Mouse (Mus musculus) heart, adult 9 months (tissue): ENCODE measurements around the gene Fgfr2.

Experiments
- DNase-seq, 2 experiments: peaks; one replicate each; pipeline ENCODE4 v3.0.0; 2022; ENCODE audit warnings: low spot score in 2 of 2

Fgfr2 gene

DNA sequence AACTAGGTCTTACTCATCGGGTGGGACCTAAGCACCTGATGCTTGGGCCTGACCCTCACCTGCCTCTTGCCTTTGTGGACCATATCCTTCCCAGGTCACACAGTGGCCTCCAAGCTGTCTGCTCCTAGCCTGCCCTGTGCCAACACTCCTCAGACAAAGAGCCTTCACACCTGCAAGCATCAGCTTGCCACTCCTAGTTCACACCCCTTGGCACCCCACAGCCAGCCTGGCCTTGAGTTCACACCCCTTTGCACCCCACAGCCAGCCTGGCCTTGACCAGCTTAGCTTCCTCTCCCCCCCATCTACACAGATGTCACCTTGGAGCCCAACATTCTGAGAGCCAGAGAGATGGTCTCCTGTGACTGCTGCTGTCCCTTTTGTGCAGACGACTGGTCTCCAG is 319.8 kb downstream of the Fgfr2 start:
- DNase-seq, result no peak

DNA sequence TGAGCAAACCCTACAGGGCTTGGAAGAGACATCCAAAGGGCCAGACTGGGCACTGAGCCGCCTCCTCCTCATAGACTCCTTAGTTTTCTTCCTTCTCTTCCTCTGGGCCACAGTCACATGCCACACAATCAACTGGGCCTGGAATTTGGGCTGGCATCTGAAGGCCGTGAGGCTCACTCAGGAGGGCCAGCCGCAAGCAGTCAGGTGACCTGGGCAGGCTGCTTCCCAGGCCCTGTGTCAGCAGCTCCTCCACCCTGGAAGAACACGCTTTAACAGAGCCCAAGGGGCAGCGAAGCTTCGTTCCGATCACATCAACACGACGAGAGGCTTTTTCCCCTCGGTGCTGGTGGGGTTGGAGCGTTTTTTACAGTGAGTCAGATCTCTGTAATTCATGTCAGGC is 320.5 kb downstream of the Fgfr2 start:
- no peak for DNase-seq

DNA sequence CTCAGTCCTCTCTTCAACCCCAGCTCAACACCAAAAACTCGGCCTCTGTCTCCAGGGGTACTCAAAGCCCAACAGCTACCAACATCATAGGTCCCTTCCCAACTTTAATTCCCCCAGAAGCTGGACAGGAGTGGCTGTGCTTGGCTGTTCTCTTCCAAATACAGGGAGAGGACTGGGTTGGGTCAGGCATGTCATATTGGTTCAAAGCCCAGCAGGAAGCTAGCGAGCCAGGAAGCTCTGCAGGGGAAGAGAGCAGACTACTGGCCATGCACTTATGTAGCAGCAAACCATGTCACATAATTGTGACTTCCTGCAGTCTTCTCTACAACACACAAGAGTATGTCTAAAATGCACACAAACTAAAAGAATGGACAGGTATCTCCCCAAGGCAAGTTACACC is 321.1 kb downstream of the Fgfr2 start:
- no peak for DNase-seq

DNA sequence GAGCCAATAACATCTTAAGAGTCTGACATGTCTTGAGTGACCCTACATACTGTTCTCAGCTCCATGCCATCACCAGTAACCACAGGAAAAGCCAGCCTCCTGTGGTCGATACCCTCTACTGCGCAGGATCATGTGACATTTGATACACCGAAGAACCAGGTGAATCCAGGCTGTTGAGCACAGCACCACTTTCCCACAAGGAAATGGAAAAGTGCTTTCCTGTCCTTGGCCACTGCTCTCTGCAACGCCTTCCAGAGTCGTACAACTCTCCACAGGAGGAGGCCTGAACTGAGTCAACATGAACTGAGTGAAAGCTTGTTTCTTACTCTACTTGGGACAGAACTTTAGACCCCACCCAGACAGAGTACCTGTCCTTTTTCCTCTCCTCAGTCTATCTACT is 321.6 kb downstream of the Fgfr2 start:
- DNase-seq, result no peak

DNA sequence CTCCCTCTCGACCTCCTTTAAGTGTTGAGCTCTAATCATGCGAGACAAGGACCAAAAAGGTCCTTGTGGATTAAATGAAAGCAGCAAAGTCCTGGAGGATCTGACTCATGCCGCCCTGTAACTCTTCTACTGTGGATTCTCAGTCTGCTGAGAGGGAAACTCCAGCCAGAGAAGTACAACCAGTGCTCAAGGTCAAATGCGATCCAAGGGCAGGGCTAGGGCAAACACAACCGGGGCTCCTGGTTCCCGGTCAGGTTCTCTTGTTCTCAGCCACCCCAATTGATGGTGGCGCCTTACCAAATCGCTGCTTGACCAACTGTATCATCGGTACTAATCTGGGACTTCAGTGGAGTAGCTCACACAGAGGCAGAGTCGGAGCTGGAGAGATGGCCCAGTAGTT is 322.3 kb downstream of the Fgfr2 start:
- no peak for DNase-seq

DNA sequence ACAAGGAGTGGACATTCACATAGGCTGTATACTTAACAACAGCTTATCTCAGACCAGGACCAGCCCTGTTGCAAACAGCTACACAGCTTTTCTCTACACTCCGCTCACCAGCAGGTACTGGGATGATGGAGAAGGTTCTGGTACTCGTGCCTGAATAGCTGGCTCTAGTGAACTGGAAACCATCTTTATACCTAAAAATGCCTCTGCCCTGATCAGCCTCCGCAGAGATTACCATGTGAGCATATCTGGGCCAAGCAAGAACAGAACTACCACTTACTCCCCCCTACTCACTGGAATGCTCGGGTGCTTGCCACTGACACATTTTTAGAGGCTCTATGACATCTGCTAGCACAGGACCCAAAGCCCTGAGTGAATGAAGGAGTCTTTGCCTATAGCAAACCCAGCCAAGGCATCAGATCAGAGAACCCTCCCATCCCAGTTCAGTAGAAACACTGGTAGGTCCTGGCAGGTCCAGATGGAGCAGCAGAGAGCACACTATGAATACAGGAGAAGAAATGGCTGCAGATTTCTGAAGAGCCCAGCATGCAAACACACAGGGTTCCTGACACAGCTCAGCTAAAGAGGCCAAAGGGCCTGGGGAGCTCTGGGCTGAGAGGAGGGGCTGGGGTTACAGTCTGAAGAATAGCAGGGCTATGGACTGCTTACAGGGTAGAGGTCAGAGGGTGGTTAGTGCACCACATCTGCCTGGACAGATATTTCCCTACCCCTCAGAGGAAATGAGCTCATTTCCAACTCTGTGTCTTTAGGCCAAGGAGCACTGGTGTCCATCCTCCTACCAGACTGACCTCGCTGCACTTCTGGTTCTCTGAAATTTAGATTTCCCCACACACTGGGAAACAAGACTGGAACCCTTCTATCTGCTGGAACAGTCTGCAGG is 323.8 kb downstream of the Fgfr2 start:
- peak in 1 of 2 experiments; percentile 77 for DNase-seq

DNA sequence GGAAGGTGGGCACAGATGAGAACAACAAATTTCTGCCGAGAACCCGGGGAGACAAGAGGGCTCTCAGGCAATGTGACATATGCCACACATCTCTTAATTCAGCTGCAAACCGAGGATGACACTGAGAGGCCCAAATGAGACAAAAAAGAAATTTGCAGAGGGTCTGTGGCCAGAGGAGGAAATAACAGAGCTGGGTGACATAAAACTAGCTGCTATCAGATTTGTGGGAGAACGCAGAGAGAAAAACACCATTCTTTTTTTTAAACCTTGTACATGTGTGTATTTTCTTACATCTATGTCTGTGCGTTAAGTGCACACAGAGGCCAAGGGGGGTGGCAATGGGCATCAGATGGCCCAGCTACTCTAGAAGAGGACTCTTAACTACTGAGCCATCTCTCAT is 328.0 kb downstream of the Fgfr2 start:
- no peak for DNase-seq

DNA sequence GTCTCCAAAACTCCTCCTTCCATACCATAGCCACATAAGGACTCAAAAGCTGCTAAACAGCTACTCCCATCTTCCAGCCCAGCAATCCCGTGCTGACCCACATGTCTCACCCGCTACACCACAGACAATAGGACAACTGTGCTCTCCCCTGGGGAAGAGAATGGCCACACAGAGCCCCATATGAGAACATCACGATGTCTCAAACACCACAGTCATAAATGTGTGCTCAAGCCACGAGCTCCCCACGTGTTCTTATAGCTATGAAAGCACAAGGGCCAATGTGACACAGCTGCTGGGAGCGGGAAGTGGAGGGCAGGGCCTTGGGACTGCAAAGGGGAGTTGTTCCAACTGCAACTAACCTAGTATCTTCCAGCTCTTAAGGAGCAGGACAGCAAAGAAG is 329.7 kb downstream of the Fgfr2 start:
- DNase-seq, result no peak

DNA sequence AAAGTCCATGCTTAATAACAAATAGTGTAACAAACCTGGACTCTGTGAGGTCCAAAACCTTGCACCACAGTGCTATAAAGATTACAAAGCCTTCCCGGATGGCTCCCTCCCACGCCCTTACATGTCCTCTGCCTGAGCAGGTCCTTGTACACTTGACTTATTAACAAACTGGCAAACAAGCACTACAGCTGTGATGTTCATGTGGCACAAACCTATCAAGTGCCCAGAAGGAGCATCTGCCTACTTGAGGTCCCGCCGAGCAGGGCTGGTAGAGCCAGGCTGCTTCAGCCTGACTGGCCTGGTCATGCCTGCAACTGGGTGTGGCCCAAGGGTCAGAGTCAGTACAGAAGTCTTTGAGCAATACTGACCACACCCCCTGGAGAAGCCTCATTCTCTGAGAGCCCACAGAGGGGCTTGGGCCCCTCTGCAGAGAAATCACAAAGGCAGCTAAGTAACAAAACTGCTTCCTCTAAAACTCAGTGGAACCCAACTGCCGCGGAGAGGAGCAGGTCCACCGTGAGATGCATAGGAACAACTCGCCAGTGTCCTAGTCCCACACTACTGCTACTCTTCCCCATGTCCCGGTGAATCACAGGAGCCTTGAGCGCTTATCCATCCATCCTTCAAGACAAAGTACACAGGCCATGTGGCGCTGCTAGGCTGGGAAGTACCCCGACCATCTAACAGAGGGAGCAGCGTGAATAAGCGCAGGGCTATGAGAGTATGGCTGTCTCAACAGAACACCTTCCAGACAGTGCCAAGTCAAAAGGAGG is 332.5 kb downstream of the Fgfr2 start:
- DNase-seq, result no peak

DNA sequence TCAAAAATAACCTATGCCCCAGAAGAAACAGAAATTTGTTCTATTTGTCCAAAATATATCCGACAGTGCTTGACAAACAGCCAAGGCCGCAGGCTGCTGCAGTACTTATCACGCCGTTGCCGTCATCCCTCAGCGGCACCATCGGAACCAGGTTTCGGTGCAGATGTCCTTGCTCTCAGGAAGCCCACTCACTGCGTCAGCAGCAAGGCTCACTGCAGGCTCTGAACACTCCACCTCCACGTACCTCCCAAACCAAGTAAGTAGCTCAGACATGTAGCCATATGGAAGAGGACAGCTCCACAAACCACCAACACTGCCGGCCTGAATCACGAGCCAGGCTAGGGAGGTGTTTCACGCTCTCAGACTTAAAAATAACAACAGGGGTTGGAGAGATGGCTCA is 334.3 kb downstream of the Fgfr2 start:
- DNase-seq, result no peak

DNA sequence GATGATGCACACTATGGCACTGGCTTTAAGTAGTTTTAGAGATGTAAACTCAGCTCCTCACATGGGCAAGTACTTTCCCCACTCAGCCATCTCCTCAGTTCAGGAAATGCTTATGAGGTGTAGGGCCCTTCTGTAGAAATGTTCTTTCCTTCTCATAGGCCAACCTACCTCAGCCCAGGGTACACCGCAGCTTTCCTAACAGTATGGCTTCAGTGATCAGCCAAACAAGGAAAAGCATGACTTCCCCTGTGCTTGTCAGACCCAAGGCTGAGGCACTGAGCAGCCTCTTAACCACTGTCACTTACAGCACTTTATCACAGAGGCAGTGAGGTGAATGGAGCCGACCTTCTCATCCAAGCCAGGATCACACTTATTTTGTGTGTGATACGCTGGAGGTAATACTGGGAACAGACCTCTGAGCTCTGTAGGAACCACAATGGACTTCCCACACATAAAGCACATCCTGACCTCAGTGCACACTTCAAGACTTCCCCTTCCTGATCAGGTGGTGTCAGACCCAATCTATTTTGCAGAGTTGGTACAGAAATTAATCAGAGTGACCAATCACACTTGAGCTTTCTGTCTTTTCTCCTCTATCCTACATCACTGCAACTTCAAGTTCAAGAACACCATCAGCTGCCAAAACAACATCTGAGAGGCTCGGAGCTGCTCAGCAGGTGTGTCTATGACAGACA is 335.5 kb downstream of the Fgfr2 start:
- peak in 1 of 2 experiments; percentile 68 for DNase-seq

DNA sequence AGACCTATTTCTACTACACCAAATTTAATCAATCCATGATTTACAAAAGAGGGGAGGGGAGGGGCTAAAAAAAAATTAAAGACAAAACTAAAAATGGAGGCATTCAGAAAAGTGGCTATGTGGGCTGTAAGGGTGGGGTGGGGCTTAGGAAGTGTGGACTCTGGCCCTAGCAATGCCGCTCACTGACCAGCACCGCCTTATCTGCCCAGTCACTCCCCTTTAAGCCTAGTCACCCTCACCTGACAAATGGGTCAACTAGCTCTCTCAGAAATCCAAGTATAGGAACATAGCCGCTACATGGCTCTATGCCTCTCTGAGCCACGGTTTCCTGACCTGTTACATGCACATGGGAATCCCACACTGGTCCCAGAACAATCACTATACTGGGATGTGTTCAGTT is 336.1 kb downstream of the Fgfr2 start:
- no peak for DNase-seq

DNA sequence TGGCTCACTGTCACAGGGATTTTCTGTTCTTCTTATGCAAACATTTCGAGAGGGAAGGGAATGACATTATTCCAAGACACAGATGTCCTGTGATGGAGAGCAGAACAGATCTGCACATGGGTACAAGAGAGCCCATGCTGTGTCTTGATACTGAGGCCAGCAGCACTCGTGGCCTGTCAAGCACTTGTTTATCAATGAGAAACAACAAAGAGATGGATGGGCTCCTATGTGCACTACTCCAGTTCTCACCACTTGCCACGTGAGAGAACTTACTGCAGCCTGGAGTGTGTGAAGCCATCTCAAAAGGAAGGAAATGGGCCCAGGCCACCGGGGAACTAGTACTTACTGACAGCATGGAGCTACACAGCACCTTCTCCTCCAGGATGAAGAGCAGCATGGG is 336.6 kb downstream of the Fgfr2 start:
- DNase-seq, result no peak

DNA sequence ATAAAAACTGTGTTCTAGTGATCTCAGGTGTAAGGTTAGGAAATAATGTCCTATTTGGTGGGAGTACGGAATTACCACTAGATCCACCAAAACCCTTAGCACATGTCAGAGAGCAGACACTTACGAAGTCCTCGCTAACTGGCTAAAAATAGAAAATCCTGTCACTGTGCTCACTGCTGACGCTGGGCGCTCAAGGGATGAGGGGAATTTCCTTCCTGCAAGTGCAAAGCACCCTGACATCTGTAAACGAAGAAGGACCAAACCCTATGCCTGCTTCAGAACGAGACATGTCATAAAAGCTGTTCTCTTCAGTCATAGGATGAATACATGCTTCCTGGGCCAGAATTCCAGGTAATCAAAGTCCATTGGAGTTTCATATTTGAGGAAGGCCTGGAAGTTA is 337.1 kb downstream of the Fgfr2 start:
- peak in 1 of 2 experiments; percentile 68 for DNase-seq

DNA sequence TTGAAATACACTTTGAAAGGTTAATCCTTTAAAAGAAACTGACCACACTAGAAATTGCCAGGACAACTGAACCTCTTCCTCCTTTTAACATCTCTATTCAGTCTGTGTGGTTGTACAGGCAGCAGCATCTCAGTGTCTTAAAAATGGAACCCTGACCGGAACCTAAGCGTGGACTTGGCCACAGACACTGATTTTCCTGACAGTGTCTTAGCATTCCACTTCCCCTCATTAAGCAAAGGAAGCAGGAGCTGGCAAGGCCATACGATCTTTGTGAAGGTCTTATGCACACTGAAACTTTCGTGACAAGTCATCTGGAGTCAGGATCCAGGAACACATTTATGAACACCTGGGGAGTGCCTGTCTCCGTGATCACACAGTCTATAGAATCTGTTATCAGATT is 339.0 kb downstream of the Fgfr2 start:
- DNase-seq, result no peak

DNA sequence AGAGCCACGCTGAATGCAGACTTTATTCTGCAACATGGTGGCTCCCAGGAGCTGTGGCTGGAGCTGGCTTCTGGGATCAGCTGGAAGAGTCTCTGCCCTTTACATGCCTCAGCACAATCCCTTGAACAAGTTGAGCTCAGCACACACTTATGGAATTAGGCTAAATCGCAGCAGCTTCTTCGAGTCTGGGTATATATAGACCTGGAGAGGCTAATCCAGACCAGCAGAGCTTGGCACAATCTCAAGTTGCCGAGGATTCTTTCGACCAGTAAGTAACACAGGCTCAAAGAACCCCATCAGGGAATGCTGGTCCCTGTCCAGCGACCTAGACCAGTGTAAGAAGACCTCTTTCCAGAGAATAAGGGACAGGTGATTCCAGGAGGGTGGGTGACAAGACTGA is 341.3 kb downstream of the Fgfr2 start:
- DNase-seq, result no peak

DNA sequence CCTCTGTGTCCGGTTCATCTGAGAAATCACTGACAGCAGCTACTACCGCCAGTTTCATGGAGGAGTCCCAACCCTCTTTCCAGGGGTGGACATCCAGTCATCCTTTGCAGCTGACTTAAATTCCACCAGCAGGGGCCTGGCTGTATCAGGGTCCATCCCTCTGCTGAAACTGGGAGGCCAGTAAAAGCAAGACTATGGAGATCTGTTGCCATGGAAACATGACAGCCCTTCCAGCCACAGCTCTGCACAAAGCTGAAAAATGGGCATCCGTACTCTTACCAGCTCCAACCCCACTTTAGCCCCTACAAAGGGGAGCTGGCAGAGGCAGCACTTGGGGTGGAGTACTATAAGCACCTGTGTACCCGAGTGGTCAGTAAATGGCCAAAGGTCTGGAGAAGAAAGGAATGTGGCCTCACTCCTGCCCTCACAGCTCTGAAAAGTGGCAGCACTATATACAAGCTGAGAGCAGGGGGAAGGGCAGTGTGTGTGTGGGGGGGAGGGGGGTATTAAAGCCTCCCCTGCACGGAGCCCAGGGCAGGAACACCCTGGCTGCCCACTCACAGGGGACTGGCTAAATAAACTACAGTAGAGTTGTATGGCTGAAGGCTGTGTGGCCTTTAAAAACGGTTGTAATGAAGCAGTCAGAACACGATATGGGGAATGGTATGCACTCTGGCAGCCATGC is 341.9 kb downstream of the Fgfr2 start:
- no peak for DNase-seq

DNA sequence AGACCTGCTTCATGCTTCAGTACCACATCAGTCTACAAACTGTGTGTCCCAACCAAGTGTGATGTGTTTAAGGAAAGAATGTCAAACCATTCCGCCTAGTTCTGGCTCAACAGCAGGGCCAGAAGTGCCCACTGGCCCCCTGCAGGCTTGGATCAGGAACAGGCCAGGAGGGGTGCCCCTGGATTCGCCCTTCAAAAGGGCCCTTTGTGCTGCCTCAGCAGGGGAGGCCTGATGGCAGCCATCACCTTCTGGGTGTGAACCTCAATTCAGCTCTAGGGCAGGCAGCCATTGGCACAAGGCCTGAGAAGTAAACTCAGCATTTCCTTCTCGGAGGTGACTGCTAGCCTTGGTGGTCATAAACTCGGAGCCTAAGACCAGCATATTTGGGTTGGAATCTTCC is 342.5 kb downstream of the Fgfr2 start:
- no peak for DNase-seq

DNA sequence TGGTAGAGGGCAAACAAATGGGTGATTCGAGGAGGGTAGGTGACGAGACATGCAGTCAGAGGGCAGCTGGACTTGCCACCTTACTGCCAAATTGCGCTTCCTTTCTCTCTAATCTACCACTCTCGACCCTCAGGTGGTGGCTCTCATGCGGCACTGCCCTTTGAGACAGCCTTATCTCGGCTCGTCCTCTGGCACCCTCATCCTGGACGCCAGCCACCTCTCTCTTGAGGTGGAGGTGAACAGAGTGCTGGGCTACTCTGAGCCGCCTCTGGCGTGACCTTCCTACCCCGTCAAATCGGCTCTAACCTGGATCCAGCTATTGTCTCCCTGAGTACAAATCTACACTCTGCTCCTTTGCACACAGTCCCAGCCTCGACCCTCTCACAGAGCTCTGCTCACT is 344.5 kb downstream of the Fgfr2 start:
- DNase-seq, result peak in 1 of 2 experiments; percentile 60

DNA sequence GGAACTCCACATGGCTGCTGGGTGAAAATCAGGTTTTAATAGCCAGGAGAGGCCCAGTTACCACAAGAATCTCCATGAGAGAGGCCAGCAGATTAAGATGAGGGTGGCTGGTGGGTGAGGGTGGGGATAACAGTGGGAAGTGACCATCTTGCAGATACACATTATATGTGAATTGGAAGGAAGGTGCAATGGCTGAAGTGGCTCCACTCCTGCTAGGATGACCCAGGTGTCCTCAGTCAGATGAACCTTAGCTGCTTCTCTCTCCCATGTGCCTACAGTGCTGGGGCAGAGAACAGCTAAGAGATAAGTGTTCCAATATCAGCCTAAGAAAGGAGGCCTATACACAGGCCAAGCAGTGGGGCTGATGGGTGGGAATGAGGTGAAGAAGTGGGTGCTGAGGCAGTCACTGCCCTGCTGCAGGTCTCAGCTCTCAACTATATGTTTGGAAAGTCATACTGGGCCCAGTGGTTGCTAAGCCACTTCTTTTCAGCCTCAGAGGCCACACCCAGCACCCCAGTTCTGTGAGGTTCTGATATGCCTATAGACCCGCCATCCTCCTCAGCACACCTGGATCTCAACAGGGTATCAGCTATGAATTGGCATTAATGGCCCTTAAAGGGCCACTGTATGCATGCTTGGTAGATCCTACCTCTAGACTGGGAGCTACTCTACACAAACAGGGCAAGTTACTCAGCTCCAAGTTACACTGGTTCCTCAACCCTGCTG is 345.3 kb downstream of the Fgfr2 start:
- no peak for DNase-seq

DNA sequence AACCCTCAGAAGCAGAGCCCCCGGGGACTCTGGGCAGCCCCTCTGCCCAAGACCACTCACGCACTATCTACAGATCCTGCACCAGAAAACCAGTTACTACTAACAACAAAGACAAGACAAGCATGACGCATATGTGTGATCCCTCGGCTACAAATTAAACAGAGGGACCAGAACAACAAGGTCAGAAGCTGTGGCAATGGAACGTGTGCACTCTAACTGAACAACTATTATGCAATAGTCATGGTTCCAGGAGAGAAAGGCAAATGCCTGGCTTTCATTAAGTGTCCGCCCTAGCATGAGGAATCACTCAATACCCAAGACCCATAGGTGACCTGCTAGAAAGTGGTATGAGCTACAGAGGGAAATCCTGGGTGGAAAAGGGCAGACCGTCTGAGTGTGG is 346.0 kb downstream of the Fgfr2 start:
- no peak for DNase-seq
